Mouse (Mus musculus) kidney, adult 18-20 months (tissue): ENCODE measurements around the gene Pepd.

ENCODE experiments used
- DNase-seq: peaks from one replicate; pipeline ENCODE4 v3.0.0; 2021

Pepd gene

GRCm38 (mm10) chr7:34984526-34985133, 72.5 kb downstream of the Pepd start:
- no peak for DNase-seq

DNA sequence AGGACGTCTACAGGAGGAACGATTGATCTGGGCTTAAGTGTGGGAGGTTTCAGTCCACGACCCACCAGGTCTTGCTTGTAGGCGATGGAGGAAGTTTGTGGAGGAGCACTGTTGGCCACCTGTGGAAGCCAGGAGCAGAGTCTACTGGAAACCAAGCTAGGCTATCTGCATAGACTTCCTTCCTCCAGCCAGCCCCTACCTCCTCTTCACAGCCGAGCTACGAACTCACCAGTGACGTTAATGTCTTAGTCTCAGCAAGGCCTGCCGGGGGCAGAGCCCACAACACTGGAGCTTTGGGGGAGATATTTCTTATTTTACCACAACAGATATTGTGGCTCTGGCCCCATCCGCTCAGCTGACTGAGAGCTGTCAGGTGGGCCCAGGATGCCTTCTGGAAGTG, 73.0 kb downstream of the Pepd start:
- DNase-seq, result no peak

- no peak for DNase-seq
Observed at GRCm38 (mm10) chr7:34985646-34986045, 73.5 kb downstream of the Pepd start.

DNA sequence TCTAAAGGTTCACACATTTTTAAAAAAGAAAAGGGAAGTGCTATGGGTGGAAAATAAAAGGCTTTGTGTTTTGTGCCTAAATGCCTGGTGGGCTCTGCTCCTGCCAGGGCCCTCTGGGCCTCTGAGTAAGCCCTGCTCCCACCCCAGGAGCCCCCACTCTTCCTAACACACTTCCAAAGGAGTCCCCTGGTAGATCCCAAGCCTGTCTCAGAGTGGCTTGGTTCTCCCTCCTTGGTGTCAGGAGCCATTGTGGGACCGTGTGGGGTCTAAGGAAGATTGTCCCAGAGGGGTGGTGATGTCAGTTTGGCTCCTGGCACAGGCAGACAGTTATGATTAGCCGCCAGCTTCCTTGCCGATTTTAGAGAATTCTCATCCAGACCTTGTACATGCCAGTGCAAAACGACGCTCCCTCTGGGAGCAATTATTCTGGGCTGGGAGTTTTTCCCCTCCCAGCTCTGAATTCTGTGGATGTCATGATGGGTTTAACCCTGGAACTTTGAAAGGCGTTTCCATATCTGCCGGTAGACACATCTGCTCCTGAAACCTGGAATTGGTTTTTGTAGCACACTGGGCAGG, 74.5 kb downstream of the Pepd start:
- no peak for DNase-seq

DNA sequence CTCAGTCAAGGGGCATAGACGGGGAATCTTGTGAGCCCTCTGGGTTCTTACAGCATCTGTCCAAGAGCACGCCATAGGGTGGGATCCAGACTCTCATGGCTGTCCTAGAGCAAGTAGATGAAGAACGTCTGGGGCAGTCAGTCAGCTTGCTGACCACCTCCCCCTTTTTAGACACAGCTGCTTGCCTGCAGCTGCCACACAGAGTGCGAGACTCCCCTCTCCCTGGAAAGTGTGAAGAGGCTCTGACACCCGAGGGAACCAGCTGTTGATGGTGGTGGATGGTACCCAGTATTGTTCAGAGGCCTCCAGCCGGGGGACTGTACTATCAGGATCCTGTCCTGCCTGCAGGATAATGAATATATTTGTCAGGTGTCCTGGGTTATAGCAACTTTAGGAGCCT, 75.1 kb downstream of the Pepd start:
- no peak for DNase-seq

DNA sequence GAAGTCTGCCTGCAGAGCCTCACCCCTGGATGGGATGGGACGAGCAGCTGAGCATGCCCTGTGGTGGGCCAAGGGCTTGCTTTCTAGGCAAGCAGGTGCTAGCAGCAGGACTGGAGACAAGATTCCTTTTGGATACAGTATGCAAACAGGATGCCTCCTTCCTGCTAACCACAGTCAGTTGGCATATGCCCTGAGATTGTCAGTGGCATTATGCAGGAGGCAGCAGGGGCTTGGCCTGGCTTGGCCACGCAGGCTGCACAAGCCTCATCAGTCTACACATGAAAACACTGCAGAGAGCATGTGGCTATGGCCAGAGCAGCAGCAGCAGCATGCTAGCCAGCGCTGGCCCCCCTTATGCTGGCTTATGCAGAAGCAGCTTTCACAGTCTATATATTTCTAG, 76.3 kb downstream of the Pepd start:
- no peak for DNase-seq

- DNase-seq, result no peak
Observed at GRCm38 (mm10) chr7:34991731-34992246, 79.6 kb downstream of the Pepd start.

- DNase-seq, result no peak
Observed at GRCm38 (mm10) chr7:34992766-34993165, 80.6 kb downstream of the Pepd start.

- no peak for DNase-seq
Observed at GRCm38 (mm10) chr7:34995872-34996662, 83.9 kb downstream of the Pepd start.

GRCm38 (mm10) chr7:35000839-35001238, 88.7 kb downstream of the Pepd start:
- DNase-seq, result peak; percentile 51

DNA sequence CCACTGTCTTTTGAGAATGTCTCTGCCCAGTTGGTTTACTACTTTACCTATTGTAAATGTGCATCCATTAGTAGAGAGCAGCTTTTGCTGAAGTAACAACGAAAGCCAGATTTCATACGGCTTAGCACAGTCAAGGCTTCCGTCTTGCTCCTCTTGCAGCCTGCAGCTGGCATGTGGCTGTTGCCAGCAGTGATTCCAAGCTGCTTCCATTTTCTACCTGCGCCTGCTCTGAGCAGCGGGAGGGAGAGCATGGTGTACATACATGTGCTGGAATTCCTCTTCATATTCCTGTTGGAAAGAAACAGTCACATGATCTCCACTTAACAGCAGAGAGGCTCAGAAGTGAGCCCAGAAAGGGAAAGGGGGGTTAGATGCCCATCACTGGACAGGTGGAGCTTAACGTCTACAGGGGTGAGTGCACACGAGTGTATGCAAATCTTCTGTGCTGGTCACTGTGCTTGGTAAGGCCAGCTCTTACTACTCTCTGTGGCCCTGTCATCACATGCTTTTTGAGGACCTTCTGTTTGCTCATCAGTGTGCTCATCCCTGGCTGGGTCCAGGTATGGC, 91.1 kb downstream of the Pepd start:
- no peak for DNase-seq

DNA sequence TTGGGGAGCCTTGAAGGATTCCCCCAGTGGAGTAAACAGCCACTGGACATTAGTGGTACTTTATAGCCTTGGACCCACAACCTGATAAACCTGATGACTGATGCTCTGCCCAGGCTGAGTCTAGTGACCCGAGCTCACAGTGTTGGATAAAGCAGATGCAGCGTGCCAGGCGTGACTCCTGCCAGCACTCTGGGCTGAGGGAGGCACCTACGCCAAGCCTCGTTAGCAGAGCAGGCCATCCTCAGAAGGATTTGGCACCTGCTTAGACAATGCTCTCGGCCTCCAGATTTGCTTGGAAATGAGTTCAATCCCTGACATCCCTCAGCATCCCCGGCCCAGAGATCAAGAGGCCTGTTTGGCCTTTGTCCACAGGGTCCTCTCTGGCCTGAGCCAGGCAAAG, 94.5 kb downstream of the Pepd start:
- no peak for DNase-seq

DNA sequence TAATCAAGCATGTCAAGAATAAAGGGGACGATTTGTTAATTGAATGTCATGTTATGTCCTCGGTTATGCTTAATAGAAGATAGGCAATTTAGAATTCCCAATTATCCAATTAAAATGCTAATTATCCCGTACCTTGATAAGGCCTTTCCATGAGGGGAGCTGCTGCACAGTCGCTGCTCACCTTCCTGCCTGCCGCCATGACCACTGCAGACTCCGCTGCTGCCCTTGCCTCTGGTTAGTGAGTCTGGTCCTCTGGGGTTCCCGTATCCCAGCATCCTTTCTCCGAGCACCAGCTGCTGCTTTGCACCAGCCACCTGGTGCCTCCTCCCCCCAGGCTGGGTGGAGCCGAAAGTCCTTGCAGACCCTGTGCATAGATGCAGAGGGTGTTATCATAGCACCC, 101.0 kb downstream of the Pepd start:
- DNase-seq, result no peak

DNA sequence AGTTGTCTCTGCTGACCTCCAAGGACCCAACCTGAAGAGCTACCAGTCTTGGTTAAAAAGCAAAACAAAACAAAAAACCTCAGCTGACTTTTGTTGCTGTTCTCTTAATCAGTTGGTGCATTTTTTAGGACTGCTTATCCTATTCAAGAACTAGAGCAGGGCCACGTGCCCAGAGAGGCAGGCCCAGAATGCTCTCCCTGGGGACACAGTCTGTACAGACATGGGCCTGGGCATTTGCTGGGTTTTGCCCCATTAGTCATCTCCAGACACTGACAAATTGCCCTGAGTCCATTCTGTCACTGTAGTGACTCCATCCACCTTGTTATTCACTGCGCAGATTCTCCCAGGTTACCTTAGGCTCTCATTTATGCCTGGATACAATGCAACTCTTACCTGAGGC, 103.1 kb downstream of the Pepd start:
- DNase-seq, result no peak

- DNase-seq, result no peak
Observed at GRCm38 (mm10) chr7:35021365-35021764, 109.2 kb downstream of the Pepd start.

- no peak for DNase-seq
Observed at GRCm38 (mm10) chr7:35023251-35023650, 111.1 kb downstream of the Pepd start.

- no peak for DNase-seq
Observed at GRCm38 (mm10) chr7:35024426-35024825, 112.2 kb downstream of the Pepd start.

- peak; percentile 87 for DNase-seq
Observed at GRCm38 (mm10) chr7:35025409-35026275, 113.5 kb downstream of the Pepd start.

DNA sequence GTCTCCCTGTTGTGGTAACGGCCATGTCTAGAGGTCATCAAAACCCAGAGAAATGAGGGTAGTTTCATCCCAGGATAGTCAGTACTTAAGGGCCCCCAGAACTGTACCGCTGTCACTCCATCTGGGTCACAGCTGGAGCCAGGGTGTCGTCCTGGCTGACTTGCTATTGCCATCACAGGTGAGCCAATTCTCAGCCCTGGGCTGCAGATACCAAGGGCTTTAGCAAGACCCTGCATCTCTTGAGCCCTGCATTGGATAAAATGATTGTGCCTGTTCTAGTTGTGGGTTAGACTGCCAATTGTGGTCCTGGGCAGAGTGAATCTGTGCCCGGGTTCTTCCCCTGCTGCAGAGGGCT, 114.1 kb downstream of the Pepd start:
- no peak for DNase-seq

GRCm38 (mm10) chr7:35026838-35027291, 114.7 kb downstream of the Pepd start:
- peak; percentile 49 for DNase-seq

DNA sequence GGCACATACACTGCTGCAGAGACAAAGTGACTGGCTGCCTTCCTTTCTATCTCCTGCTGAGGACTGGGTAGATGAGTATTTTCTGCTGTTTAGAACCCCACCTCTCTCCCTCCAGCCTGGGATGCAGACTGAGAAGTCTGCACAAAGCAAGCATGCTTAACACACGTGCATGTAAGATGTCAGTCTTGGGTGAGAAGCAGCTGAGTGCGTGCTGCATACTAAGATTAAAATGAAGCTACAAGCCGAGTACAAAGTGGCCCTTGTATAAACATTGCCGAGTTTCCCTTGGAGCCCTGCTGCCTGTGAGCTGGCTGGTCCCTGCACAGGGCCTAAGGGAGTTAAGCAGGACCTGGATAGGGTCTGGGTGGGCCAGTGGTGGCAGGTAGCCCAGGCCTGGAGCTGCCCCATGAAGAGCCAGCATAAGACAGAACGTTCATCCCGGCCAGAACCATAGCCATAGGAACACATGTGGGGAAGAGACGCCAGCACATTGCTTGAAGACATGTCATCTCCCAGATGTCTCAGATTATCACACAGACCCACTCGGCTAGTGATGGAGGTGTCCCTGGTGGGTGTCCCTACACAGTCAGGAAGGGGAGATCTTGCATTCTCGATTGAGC, 115.7 kb downstream of the Pepd start:
- no peak for DNase-seq

- no peak for DNase-seq
Observed at GRCm38 (mm10) chr7:35028559-35028958, 116.4 kb downstream of the Pepd start.
